Mouse (Mus musculus): ENCODE data around the gene 1700049E17Rik1. TPM values are rescaled to one million over a fixed set of nuclear protein-coding genes. Genes with fewer than 3 reads are reported as not detected.
"Not testable (repeated sequence)": the region's sequence is repeated elsewhere in the genome, so short reads cannot be mapped to it uniquely, and the experiment has no call there.

Gene 1700049E17Rik1
- not detected in 2 replicates for polyA plus RNA-seq (2015; fragmentation: Nextera tagmentation; extraction: Ambion mirVana)

DNA sequence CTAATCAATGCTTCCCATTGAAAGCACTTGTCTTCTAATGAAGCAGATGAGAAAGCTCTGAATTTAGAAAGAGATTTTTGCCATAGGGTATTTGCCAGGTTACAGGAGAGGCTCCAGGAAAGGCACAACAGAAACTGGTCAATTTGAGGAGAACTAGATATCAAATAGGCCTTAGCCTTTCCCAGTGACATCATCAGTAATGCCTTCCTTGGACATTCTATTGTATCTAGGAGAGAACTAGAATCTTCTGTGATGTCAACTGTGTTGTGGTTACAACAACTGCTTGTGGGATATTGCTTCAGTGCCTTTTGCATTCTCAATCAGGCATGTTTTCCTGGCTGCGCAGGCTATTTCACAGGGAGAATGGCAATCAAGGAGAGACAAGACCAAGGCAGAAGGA is at the start of gene 1700049E17Rik1:
TSS of gene 1700049E17Rik1 (plus strand) at position 301 of the 400 bp plus-strand sequence.
- H3K4me3 ChIP-seq (replicated peaks); H3K9ac ChIP-seq; ATAC-seq; H3K4me2 ChIP-seq (replicated peaks); H3K27ac ChIP-seq; H3K9me3 ChIP-seq; H3K27me3 ChIP-seq (replicated peaks); H3K36me3 ChIP-seq; H3K4me1 ChIP-seq (replicated peaks): not testable (repeated sequence)
- WGBS: no CpG with 5 or more reads among the region's 1 CpGs

DNA sequence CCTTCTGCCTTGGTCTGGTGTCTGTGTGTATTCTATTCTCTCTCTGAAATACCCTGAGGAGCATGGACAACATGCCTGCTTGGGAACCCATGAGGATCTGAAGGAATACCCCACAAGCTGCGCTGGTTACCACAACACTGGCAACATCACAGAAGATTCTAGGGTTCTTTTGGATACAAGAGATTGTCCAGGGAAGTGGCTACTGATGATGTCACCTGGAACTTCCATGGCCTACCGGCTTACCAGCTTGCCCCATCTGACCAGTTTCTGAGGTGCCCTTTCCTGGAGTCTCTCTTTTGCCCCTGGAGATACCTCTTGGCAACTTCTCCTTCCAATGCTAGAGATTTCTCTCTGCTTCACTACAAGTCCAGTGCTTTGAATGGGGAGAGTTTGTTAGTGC is 17.6 kb upstream of the 1700049E17Rik1 start, which contains the start of gene Gm7980:
TSS of gene Gm7980 (minus strand) at position 101 of the 400 bp plus-strand sequence.
- not testable (repeated sequence) for H3K36me3 ChIP-seq; H3K9ac ChIP-seq; H3K27ac ChIP-seq; H3K4me2 ChIP-seq (replicated peaks); H3K9me3 ChIP-seq; H3K27me3 ChIP-seq (replicated peaks); ATAC-seq; H3K4me3 ChIP-seq (replicated peaks); H3K4me1 ChIP-seq (replicated peaks)
- no CpG with 5 or more reads among the region's 2 CpGs for WGBS

DNA sequence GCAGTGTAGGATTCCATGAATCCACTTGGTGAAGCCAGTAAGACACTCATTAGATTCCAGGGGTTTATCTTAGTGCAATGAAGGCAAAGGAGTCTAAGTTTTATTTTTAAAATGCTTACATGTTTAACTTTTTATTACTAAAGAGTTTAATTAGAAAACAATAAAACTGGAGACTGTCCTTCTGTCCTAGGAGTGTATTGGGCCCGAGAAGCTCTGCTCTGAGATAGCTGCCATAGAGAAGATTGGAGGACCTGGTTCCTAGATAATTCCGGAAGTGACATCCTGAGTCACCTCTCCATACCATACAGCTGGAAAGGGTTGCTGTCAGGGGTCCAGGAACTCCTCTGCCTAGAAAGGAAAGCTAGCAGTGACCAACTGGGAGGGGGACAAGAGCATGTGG is 18.9 kb downstream of the 1700049E17Rik1 start, which contains the start of gene 1700024B05Rik:
TSS of gene 1700024B05Rik (plus strand) at position 301 of the 400 bp plus-strand sequence.
- H3K9me3 ChIP-seq: not testable (repeated sequence)

DNA sequence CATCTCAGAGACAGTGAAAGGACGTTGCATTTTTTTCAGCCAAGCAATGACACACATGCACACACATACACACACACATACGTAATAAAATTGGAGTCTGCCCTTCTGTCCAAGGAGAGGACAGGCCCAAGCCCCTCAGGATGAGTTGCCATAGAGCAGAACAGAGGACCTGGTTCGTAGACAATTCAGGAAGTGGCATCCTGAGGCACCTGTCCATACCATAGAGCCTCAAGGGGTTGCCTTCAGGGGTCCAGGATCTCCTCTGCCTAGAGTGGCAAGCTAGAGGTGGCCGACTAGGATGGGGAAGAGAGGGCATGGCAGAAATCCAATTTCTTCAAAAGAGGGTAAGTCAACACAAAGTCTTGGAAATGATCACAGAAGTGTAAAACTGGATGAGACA is 39.3 kb downstream of the 1700049E17Rik1 start:
- H3K27me3 ChIP-seq (replicated peaks); H3K36me3 ChIP-seq; H3K9me3 ChIP-seq; H3K4me3 ChIP-seq (replicated peaks); ATAC-seq; H3K4me1 ChIP-seq (replicated peaks); H3K9ac ChIP-seq; H3K27ac ChIP-seq; H3K4me2 ChIP-seq (replicated peaks): not testable (repeated sequence)
- 67% methylated on average over 4 of the region's 4 CpGs for WGBS

More for the DNA sequence above, 18.9 kb downstream of the 1700049E17Rik1 start, which contains the start of gene 1700024B05Rik:
- H3K4me3 ChIP-seq (replicated peaks); H3K27me3 ChIP-seq (replicated peaks); H3K27ac ChIP-seq; ATAC-seq; H3K4me2 ChIP-seq (replicated peaks); H3K9ac ChIP-seq; H3K4me1 ChIP-seq (replicated peaks); H3K36me3 ChIP-seq: not testable (repeated sequence)
- 54% methylated on average over 2 of the region's 2 CpGs for WGBS

DNA sequence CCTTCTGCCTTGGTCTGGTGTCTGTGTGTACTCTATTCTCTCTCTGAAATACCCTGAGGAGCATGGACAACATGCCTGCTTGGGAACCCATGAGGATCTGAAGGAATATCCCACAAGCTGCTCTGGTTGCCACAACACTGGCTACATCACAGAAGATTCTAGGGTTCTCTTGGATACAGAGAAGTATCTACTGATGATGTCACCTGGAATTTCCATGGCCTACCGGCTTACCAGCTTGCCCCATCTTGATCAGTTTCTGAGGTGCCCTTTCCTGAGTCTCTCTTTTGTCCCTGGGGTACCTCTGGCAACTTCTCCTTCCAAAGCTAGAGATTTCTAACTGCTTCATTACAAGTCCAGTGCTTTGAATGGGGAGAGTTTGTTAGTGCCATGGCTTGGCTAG is 43.1 kb downstream of the 1700049E17Rik1 start, which contains the start of gene Gm6401:
TSS of gene Gm6401 (minus strand) at position 101 of the 400 bp plus-strand sequence.
- not testable (repeated sequence) for ATAC-seq, H3K36me3 ChIP-seq

DNA sequence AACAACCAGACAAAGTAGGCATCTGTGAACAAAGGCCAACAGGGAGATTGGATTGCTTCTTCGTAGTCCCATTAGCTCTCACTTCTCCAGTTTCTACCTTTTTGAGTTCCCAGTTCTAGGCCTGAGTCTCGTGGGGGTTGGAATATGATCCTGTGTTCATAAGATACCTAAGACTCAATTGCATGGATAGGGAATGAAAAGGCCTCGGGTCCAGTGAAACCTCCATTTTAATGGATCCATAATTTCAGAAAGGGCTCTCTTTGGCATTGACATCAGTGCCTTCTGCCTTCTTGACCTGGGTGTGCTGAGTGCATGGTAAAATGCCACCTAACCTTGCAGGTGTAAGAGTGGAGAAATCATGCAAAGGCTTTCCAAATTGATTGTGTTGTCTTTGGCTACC is 43.8 kb downstream of the 1700049E17Rik1 start:
- not testable (repeated sequence) for H3K4me1 ChIP-seq (replicated peaks); H3K27ac ChIP-seq; ATAC-seq; H3K27me3 ChIP-seq (replicated peaks); H3K9me3 ChIP-seq; H3K9ac ChIP-seq; H3K36me3 ChIP-seq; H3K4me2 ChIP-seq (replicated peaks); H3K4me3 ChIP-seq (replicated peaks)
- 60% methylated on average over 3 of the region's 3 CpGs for WGBS

More for the DNA sequence above, 43.1 kb downstream of the 1700049E17Rik1 start, which contains the start of gene Gm6401:
- WGBS: 58% methylated on average over 1 of the region's 1 CpGs
- not testable (repeated sequence) for H3K9me3 ChIP-seq; H3K27me3 ChIP-seq (replicated peaks); H3K4me1 ChIP-seq (replicated peaks); H3K4me3 ChIP-seq (replicated peaks); H3K4me2 ChIP-seq (replicated peaks); H3K9ac ChIP-seq; H3K27ac ChIP-seq

Other genes with a start within 250 kb of the 1700049E17Rik1 start
- not detected in 2 replicates for gene Gm8068, start 223.1 kb upstream of the 1700049E17Rik1 start, polyA plus RNA-seq (2015; fragmentation: Nextera tagmentation; extraction: Ambion mirVana)
- not detected in 2 replicates for gene Gm7929, start 174.3 kb upstream of the 1700049E17Rik1 start, polyA plus RNA-seq (2015; fragmentation: Nextera tagmentation; extraction: Ambion mirVana)
- not detected in 2 replicates for gene Gm47189, start 152.5 kb upstream of the 1700049E17Rik1 start, polyA plus RNA-seq (2015; fragmentation: Nextera tagmentation; extraction: Ambion mirVana)
- gene Gm7980, start 17.7 kb upstream of the 1700049E17Rik1 start, polyA plus RNA-seq (2015; fragmentation: Nextera tagmentation; extraction: Ambion mirVana): not detected in 2 replicates
- gene 1700024B05Rik, start 19.0 kb downstream of the 1700049E17Rik1 start, polyA plus RNA-seq (2015; fragmentation: Nextera tagmentation; extraction: Ambion mirVana): not detected in 2 replicates
- gene Gm6401, start 43.0 kb downstream of the 1700049E17Rik1 start, polyA plus RNA-seq (2015; fragmentation: Nextera tagmentation; extraction: Ambion mirVana): not detected in 2 replicates
- not detected in 2 replicates for gene Gm3543, start 58.4 kb downstream of the 1700049E17Rik1 start, polyA plus RNA-seq (2015; fragmentation: Nextera tagmentation; extraction: Ambion mirVana)
- gene Gm7951, start 192.4 kb downstream of the 1700049E17Rik1 start, polyA plus RNA-seq (2015; fragmentation: Nextera tagmentation; extraction: Ambion mirVana): not detected in 2 replicates
- not detected in 2 replicates for gene Gm17027, start 237.7 kb downstream of the 1700049E17Rik1 start, polyA plus RNA-seq (2015; fragmentation: Nextera tagmentation; extraction: Ambion mirVana)